Mouse (Mus musculus): ENCODE measurements around the gene Serpinb8.

Serpinb8 gene

DNA sequence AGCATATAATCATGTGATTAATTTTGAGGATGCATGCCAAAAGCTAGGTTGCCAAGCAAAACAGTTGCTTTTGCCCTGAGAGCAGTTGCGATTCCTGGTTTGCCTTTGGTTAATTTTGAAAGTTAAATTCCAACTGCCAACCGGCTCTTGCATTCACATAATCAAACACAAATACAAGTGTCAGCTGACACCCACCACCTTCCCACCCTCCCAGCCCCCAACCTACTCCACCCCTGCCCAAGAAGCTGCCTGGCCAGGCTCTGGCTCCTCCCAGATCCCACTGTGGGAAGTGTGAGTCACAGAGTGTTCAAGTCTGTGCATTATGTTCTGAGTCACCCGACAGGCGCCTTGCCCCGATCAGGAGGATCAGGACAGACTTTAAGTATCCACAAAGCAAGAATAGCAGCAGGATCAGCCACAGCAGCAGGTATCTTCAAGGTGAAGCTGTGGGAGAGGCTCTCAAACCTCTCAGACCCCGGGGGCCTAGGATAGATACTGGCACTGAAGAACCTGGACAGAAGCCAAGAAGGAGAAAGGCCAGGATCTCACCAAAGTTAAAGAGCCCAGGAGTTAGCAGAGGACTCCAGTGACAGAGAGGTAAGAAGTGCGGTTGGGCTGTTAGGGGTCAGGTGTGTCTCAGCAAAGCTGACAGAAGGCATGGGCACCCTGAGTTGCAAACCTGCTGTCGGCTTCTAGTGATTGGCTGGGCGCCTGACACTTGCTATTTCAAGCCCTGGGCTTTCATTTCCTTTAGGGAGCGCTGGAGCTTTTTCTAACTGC, at the start of gene Serpinb8:
Serpinb8 (plus strand) TSS at position 316 of the 780 bp plus-strand sequence.
- DNase-seq (ENCODE audit: low read depth, low spot score) = no peak

- DNase-seq (ENCODE audit: low read depth, low spot score) = no peak
These were observed 30.3 kb upstream of the Serpinb8 start for GRCm38 (mm10) chr1:107559494-107559893.

DNA sequence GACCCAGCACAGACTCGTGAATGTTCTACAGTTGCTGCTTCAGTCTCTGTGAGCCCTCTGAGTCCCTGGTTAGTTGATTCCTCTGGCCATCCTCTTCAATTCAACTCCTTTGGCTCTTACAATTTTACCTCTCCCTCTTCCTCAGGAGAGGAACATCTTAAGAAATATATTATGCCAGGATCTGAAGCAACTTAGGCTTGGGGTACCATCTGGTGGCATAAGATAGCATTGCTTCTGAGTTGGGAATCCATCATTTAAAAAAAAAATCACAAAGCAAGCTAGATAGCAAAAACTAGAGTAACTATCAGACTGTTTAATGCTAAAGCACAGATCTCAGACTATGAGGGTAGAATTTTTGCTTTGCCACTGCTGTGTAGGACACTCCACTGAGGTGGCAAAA, 27.7 kb upstream of the Serpinb8 start:
- DNase-seq (ENCODE audit: low read depth, low spot score) = no peak

DNA sequence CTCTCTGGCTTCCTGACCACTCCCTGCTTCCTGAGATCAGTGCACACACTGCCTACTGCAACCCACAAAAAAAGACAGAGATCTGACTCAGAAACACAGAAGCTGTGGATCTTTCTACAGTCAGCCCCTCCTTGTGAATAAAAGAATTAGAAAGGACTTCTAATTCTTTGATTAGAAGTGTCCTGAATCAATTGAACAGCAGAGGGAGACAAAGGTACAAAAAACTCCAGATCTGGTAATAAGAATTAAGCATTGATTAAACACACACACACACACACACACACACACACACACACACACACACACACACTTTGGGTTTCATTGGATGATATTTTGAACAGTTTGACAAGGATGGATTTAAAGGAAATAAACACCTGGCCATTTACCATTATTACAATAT, 24.2 kb upstream of the Serpinb8 start:
- DNase-seq (ENCODE audit: low read depth, low spot score) = no peak

DNA sequence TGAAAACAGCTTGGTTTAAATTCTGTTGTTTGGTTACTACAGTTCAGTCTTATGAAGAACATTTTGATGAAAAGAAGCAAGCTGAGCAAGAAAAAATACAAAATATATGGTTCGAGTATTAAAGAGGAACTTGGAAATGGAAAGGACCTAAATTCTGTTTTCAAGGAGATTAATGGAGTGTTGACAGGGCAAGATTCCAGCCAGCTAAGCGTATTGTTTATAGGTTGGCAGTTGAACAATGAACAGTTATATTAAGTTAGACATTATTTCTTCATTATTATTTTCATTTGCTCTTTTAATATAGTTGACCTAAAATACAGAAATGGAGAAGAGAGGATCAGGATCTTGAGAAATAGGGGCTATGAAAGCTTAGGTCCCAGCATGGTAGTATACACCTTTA, 13.7 kb upstream of the Serpinb8 start:
- no peak for DNase-seq (ENCODE audit: low read depth, low spot score)

DNA sequence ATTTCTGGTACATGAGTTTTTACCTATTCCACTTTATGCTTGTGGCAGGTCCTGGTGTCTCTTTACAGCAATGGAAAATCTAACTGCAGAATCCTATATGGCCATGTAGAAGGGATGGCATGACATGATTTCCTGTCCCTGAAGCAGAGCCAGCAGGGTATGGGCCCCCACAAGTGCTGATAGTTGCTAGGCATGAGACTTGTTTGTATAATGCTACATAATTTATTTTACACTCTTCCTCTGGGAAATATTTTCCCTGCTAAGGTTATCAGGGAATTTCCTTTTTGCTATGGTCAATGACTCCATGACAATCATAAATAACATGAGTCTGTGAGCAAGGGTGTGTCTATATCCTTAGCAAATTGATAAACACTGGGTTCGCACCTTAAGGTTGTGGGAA, 12.3 kb upstream of the Serpinb8 start:
- DNase-seq (ENCODE audit: low read depth, low spot score) = no peak

DNA sequence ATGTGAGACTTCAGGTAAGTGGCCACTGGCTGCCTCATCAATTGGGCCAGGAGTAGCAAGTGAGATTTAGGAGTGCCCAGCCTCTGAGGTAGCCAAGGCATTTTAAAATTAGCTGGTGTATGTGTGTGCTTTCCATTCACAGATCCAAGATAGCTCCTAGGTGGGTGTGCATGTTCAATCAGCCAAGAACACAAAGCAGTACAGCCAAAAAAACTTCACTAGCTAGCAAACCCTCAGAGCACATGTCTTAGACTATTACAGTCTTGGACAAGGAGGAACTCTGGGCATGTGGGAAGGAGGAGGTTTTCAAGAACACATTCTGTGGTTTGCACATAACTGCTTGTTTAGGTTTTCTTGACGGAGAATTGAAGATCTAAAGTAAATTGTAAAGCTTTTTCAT, 8.6 kb upstream of the Serpinb8 start:
- no peak for DNase-seq (ENCODE audit: low read depth, low spot score)

GRCm38 (mm10) chr1:107582900-107583299, 6.9 kb upstream of the Serpinb8 start:
- DNase-seq (ENCODE audit: low read depth, low spot score) = no peak

- DNase-seq (ENCODE audit: low read depth, low spot score) = no peak
These were observed 5.8 kb upstream of the Serpinb8 start for GRCm38 (mm10) chr1:107583958-107584376.

- no peak for DNase-seq (ENCODE audit: low read depth, low spot score)
These were observed 4.9 kb upstream of the Serpinb8 start for GRCm38 (mm10) chr1:107584932-107585331.

- DNase-seq (ENCODE audit: low read depth, low spot score) = no peak
These were observed 3.6 kb upstream of the Serpinb8 start for GRCm38 (mm10) chr1:107586196-107586595.

- no peak for DNase-seq (ENCODE audit: low read depth, low spot score)
These were observed 1.6 kb upstream of the Serpinb8 start for GRCm38 (mm10) chr1:107588206-107588605.

GRCm38 (mm10) chr1:107588642-107589041, 1.2 kb upstream of the Serpinb8 start:
- DNase-seq (ENCODE audit: low read depth, low spot score) = no peak

- DNase-seq (ENCODE audit: low read depth, low spot score) = no peak
These were observed 2.8 kb downstream of the Serpinb8 start for GRCm38 (mm10) chr1:107592644-107593043.

- no peak for DNase-seq (ENCODE audit: low read depth, low spot score)
These were observed 3.7 kb downstream of the Serpinb8 start for GRCm38 (mm10) chr1:107593469-107593868.

DNA sequence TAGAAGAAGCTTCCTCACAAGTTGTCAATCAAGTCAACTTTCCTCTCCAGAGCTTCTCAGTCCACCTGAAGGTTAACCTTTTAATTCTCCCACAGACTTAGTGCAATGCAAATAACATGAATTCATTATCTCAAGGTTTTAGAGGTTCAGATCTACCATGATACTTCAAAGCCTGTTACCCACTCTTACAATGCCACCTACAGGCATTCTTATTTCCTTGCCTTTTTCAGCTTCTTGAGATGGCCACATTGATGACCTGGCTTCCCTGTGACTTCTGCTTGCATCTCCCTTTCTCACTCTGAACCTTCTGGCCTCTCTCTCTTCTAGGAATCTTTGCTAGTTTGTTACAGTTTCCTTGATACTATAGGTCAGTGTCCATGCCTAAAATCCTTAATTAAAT, 7.1 kb downstream of the Serpinb8 start:
- no peak for DNase-seq (ENCODE audit: low read depth, low spot score)

- no peak for DNase-seq (ENCODE audit: low read depth, low spot score)
These were observed 8.7 kb downstream of the Serpinb8 start for GRCm38 (mm10) chr1:107598476-107598875.

DNA sequence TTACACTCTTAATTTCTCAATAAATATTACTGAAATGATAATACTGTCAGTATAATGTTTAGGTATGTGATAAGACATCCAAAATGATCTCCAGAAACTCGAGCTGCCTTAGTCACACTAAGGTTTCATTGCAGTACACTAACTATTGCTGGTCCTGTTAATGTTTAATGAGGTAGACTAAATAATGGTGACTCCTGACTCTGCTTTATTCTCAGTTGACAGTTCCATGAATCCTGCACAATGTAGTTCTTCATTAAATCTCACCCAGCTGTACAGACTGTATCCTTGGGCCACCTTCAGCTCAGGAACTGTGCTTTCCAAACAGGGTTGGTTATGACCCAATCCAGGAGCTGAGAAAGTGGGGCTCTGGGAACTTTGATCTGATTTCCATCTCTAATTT, 19.1 kb downstream of the Serpinb8 start:
- DNase-seq (ENCODE audit: low read depth, low spot score) = no peak

DNA sequence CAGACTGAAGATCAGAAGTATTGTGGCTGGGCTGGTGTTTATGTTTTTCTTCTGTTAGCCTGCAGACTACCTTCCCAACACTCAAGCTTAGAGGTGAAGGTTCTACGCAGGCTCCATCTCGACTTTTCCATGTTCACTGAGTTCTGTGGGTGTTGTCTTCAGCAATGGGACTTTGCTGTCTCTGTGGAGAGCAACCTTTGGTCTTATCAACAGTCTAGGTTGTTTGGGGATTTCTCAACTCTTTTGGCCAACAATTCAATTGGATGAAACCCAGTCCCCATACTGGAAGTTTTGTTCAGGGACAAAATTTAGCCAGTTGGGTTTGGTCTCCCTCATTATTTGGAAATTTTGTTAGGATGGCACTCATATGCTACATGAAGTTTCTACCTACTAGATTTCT, 24.3 kb downstream of the Serpinb8 start:
- DNase-seq (ENCODE audit: low read depth, low spot score) = no peak

DNA sequence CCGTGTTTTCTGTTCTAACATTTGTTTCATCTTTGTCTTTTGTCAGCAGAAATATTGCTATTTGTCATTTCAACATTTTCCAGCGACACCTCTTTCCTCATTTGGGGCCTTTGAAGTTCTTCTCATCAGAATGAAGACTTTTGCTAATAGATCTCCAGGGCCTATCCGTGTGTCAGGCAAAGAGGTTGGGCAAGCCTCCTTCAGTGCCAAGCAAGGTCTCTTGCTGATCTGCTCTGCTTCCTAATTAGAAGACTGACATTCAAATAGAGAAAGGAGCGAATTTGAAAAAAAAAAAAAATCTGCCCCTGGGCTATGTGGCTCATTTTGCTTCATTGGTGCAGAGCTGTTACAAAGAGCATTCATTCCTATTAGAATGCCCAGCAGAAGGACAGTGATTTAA, 32.2 kb downstream of the Serpinb8 start:
- no peak for DNase-seq (ENCODE audit: low read depth, low spot score)

DNA sequence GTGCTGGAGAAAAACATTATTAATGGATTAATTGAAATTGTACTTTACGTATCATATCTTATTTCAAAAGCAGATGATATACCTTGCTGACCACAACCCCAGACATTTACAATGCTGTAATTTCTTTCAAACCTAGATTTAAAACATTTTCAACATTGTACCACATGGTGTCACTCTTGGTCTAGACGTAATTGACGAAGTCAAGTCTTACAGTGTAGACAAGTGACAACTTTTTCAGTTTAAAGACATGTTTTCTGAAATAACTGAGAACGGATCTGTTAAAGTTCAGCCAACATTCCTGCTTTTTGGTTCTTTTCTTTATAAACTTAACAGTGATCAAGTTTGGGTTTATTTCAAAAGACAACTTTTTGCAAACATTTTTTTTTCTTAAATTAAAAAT, 46.1 kb downstream of the Serpinb8 start:
- DNase-seq (ENCODE audit: low read depth, low spot score) = peak; percentile 20

DNA sequence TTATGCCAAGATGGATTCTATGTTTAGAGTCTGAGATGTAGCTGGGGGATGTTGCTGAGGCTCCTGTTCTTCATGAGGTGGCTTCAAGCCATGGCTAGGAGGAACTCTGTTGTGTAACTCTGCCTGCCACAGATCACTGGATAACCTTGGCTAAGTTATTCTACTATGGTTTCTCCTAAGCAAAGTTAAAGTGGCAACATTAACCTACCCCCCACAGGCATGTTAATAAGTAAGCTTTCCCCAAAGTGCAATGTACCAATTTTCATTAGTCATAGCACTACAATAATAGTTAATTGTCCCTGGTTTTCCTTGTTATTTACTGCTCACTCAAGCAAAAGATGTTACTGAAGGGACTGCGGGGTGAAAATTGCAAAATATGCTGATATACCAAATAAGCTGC, 48.2 kb downstream of the Serpinb8 start:
- DNase-seq (ENCODE audit: low read depth, low spot score) = no peak

GRCm38 (mm10) chr1:107638459-107638858, 48.7 kb downstream of the Serpinb8 start:
- no peak for DNase-seq (ENCODE audit: low read depth, low spot score)
